Mouse (Mus musculus) brain, embryonic 14.5 days (tissue): ENCODE measurements around the gene Msrb3.

Experiments used
- CTCF ChIP-seq: fragments of 200-500 bp; IDR thresholded peaks from 2 replicates; pipeline ENCODE4 v1.5.1; 2012; ENCODE audit warnings: inconsistent platforms, mild to moderate bottlenecking, moderate library complexity, borderline replicate concordance; ENCODE audit not compliant: insufficient read depth, insufficient read length; ENCODE audit errors: extremely low read depth
- POLR2A ChIP-seq: fragments of 200-500 bp; IDR thresholded peaks from 2 replicates; pipeline ENCODE4 v1.6.1; 2012; ENCODE audit warnings: mild to moderate bottlenecking, inconsistent platforms, borderline replicate concordance; ENCODE audit not compliant: poor library complexity, insufficient read depth, insufficient read length, severe bottlenecking; ENCODE audit errors: extremely low read depth

GRCm38 (mm10) chr10:120894978-120895898, 3.7 kb downstream of the Msrb3 start:
- TF ChIP-seq CTCF (no peak), POLR2A (no peak)
